Mouse (Mus musculus): ENCODE results near the gene Gm20388.

- TF ChIP-seq CTCF (IDR thresholded peaks at IDR 0.05; ENCODE audit: borderline replicate concordance, insufficient read depth, low read depth, low read length) (no peak), POLR2A (IDR thresholded peaks at IDR 0.05; ENCODE audit: borderline replicate concordance, insufficient read depth, low read length) (no peak)
Measured at GRCm38 (mm10) chr8:120777184-120777583, 866.5 kb downstream of the Gm20388 start.
